Mouse (Mus musculus) MN1 (cell line): Measurements from ENCODE around the gene Crim1.

Experiments
- DNase-seq: peaks from one replicate; pipeline ENCODE4 v3.0.0-alpha.2; 2016; ENCODE audit warnings: low spot score

The Crim1 gene

DNA sequence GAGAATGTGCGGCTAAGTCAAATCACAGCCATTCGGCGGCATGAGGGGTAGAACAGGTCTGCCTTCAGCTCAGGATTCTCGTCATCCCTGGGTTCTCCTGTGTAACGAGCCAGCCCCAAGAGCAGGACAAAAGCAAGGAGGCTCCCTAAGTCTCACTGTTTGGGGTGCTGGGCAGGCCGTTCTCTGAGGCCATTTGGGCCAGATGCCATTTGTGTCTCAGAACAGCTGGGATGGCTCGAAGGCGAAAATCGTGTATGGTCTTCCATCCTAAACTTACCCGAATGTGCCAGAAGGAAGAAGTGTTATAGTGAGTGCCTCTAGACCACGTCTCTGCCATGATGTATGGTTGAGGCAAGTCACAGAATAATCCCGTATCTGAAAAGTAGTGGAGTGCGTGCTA lies 86.0 kb downstream of the Crim1 start:
- no peak for DNase-seq

DNA sequence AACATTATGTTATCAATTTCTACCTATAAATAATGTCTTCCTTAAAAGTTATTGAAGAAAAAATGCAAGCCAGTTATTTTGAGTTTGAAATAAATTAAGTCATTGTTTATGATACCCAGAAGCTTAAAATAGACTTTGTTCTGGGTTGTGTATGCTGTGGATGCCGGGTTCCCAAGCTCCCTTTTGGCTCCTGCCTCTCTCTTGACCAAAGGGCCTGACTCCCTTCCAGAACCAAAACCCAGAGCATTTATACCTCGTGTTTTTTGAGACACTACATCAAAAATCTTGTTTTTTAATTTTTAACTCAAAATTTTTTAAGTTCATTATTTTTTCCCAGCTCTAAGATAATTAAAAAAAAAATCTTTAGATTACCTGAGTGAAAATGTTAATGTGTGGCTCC lies 87.3 kb downstream of the Crim1 start:
- no peak for DNase-seq

DNA sequence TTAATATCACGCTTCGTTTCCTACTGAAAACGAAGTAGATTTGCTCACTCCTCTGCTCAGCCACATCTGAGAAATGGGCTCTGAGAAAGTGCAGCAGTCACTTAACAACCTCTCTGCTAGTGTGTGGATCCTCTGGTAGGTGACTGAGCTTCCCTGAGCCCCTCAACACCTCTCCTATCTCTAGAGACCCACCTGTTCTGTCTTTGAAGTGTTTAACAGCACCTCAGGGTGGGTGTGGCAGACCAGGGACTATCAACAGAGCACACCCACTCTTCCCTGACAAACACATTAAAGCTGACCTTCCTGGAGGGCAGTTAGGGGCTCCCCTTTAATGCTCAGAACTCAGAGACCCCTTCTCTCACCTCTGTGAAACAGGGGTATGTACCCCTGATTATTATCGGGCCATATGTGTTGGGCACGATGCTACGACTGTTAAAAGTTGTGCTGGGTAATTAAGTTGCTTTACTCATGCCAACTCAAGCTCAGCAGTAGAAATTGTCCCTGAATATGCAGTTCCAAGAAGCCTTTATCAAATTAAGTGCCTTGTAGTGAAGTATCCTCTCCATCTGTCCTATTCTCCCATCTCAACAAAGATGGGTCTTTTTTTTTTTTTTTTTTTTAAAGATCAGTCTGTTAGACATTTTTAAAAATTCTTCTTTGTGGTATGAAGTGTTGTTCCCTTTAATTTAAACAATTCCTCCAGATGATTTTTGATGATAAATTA lies 90.3 kb downstream of the Crim1 start:
- no peak for DNase-seq

DNA sequence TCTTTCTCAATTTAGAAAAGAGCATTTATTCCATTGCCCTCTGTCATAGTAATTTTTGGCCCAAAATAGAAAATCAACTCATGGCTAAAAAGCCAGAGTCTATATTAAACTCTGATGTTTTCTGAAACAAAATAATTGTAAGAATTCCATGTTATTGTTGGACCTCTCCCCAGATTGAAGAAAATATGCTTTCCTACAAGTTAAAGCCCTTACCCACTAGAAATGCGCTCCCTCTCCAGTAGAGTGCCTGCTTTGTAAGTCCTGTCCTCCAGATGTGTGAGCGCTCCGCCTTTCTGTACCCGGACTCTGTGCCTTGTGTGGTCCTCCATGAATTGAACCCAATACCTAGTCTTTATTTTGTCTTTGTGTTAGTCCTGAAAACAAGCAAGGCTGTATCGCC lies 91.0 kb downstream of the Crim1 start:
- DNase-seq = no peak

DNA sequence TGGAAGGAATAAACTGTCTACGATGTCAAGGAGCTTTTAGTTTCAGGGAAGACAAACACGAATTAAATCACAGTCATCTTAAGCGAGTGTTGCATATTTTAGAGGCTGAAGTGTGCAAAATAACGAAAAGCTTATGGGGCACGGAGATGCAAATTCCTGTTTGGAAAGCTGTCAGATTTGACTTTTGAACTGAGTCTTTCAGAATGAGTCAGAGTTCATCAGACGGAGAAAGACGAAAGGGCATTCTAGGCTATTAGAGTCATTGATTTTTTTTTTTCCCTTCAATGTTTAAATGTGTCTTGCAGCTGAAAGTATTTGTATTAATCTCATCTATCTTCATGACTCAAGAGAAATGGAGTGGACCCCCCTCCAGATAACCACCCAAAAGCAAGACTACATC lies 92.3 kb downstream of the Crim1 start:
- DNase-seq = no peak

DNA sequence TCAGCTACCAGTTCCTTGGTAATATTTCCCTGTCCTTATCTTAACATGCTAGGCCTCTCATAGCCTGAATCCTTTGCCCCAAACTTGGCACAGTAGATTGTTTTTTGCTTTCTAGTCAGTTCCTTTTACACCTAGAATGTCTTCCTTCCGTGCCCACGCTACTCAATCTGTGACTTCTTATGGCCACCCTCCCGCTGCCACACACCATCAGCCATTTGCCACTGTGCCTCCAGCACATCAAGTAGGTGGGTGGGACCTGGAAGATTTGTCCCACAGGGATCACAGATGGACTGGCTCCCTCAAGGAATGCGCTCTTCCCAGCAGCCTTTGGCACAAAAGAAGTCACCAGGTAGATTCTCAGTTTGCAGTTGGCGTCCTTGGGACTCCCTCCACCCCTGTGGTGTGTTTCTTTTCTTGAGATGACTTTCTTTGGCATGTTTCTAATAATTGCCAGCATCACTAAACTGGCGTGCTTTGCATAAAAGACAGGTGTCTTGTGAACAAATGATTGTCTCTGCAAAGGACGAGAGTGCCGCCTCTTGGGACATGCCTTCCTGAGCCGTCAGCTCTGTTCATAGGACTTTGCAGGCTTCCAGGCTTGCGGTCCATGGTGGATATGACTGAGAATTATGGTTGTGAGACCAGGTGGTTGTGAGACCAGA lies 92.9 kb downstream of the Crim1 start:
- no peak for DNase-seq

DNA sequence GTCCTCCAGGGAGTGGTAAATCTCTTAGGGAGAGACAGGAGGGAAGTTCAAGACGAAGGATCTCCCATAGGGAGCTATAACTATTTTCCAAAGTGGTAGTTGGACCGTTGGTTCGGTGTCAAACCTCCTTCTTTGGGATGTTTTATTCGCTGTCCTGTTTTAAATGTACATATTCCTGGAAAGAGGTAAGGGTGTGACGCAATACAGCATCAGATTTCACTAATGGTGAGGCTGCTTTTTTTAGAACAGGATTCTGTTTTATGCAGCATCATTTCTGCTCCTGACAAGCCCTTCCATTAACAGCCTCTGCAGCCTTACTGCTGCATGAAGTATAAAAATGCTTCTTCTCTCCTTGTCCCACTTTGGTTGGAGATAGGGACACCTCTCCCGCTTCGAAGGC lies 95.9 kb downstream of the Crim1 start:
- no peak for DNase-seq

DNA sequence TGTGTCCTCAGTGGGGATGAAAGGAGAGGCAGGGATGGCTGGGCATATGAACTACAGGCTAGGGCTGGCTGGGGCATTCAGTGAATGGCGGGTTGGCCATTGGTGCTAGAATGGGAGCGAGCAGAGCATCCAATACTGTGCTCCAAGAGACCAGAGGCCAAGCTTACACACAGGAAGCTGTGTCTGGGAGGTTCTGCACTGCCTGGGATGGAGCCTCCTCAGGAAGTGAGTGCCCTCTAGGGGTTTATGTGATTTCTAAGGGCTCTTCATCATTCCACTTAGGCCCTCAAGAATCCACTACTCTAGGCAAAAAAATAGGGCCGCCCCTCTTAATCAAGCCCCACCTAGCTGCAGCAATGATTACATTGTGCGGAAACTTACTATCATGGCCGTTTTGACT lies 98.1 kb downstream of the Crim1 start:
- DNase-seq = no peak

DNA sequence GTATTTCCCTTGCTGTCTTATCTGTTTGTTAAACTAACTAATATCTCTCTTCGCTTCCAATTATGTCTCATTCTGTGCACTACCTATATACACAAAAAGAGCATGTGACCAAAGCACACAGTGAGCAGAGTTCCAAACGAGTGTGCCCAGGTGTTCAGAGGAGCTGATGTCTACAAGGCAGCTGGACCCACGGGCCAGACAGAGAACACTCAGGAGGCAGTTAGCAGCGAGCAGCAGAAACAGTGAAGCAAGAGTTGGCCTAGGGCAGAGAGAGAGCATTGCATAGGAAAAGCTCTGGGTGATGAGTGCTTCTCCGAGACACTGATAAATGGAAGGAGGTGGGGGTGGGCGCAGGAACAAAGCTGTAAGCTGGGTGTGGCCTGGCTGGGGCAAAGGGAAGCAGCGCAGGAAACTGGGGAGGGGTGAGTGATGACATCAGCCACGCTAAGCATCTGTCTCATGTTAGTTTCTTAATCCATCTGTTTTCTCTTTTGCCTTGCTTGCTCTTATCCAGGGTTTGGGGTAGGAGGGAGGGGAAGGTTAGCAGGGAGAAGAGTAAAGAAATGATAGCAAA lies 99.0 kb downstream of the Crim1 start:
- DNase-seq = no peak

DNA sequence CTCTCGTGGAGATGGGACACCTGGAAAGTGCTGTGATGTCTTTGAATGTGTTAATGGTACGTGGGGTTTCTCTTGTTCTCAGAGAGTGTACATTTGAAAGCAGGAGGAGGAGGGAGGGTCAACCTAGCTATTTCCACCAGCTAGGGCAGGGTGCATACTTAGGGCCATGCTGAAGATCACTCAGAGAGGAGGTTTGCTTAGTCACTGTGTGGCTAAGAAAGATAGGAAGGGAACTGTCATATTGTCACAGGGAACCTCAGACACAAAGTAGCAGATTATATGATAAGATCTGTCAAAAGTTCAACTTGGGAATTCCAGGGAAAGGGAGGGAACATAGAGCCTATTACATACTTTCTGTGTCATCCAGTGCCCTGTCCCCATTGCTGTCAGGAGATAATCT lies 103.0 kb downstream of the Crim1 start:
- DNase-seq = no peak

DNA sequence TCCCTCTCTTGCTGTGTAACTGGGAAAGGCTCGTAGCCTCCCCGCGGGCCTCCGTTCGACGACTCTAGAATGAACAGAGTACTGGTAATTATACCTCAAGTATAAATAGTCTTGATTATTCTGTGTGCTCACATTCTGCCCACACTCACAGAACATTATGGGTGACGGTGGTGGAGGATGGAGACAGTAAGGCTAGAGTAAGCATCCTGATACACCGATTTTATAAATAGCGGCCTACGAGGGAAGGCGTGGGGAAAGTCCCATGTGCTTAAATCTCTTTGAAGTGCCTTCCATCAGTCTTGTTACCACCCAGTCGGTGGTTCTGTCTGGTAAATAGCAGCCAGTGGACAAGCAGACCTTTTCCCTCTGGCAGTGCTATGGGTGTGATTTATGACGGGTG lies 104.0 kb downstream of the Crim1 start:
- no peak for DNase-seq

DNA sequence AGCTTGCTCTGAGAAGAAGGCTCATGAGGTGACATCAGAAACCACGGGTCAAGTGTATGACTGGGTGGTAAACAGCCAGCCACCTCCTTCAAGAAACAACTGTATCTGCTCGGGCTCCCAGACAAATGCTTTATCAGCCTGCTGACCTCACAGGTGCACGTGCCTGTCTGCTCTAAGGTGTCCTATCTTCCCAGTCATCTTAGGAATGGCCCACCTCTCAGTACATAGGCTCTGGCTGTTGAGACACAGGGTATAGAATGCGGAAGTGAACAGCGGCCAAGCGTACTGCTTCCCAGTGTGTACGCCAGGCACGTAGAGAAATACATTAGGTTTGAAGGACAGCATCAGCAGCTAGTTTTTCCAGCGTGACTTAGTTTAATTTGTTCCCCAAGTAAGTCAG lies 106.4 kb downstream of the Crim1 start:
- no peak for DNase-seq

DNA sequence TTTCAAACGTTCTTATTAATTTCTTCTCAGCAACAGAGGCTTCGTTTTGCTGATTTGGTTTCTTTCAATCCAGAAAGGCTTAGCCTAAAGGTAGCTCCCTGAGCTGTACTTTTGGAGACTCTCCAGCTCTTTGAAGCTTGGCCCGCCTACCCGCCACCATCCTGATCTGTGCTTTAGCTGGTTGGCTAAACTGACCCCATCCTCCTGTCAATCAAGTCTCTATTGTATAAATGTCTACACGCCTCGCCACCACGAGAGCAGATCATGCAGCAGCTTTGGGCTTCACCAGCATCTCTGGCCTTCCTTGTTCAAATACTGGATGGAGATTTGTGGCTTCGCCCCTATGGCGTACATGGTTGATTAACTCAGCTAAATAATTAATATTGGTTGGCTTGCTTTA lies 108.2 kb downstream of the Crim1 start:
- no peak for DNase-seq

DNA sequence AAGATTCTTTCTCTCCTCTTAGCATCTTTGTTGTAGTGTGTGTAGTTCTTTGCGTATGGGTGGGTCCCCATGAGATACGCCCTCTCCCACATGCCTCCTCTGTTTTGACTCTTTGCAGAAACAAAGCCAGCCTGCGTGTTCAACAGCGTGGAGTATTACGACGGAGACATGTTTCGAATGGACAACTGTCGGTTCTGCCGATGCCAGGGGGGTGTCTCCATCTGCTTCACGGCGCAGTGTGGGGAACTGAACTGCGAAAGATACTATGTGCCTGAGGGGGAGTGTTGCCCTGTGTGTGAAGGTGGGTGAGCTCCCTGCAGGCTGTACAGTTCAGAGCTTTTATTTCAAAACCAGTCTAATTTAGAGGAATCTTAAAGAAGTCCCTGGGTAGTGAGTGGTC lies 113.0 kb downstream of the Crim1 start:
- DNase-seq = no peak

DNA sequence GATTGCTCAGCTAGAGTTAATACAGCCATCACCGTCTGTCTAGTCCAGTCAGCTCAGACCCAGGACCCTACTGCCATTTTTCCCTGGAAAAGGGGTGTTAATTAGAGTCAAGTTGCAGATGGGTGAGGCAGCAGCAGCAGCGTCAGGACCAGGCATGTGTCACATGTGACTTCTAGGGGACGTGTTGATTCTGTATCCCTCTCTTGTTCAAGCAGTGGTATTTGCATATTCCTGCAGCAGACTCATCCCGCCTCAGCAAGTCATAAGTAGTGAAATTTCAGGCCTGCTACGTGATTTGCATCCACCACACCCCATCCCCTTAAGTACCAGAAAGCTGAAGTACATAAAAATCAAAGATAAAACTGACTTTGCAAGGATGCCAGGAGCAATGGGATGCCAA lies 113.6 kb downstream of the Crim1 start:
- DNase-seq = no peak

DNA sequence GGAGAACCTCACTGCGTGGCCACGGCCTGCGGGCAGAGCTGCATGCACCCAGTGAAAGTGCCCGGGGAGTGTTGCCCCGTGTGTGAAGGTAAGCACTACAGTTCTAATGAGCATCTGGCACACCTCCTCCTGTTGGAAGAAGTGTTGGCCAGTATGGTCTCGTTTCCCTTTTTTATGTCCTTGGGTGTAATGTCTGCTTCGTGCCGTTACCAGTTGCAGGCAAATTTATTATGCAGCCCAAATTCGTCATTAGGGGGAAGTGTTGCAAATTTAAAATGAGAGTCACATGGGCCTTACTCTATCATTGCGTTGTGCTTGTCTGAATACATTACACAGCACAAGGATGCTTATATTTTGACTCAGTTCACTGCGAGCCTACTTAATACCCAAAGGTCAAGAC lies 115.6 kb downstream of the Crim1 start:
- no peak for DNase-seq

DNA sequence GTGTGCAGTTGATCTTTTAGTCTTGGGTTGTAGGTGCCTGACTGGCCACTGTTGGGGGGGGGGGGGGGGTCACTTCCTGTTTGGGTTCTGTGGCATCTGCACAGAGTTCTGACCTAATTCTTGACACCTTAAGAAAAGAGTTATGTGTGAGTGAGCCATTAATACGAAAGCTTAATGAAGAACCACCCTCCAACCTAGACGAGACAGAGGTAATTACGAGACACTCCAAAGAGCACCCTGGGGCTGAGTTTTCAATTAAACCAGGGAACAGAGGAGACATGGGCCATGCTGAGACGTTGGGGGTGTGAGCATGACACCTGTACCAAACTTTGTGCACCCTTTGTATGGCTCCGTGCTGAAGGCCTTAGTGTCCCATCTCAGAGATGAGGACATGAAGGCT lies 117.3 kb downstream of the Crim1 start:
- DNase-seq = no peak

DNA sequence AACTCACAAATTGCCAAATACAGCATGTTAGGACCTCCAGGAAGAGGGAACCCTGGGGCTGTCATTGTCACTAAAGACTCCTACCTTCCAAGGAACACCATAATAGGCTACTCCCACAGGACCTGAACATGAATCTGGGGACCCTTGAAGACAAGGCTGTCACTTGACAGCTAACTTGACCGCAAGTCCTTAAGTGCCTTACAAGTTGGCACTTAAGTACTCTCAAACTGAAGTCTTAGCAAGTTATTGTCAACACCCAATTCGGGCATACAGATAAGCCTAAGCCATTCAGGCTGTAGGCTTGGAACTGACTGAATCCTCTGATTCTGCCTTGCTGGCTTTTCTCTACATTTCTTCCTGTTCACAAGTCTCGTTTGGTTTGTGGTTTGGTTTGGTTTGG lies 118.8 kb downstream of the Crim1 start:
- DNase-seq = no peak

DNA sequence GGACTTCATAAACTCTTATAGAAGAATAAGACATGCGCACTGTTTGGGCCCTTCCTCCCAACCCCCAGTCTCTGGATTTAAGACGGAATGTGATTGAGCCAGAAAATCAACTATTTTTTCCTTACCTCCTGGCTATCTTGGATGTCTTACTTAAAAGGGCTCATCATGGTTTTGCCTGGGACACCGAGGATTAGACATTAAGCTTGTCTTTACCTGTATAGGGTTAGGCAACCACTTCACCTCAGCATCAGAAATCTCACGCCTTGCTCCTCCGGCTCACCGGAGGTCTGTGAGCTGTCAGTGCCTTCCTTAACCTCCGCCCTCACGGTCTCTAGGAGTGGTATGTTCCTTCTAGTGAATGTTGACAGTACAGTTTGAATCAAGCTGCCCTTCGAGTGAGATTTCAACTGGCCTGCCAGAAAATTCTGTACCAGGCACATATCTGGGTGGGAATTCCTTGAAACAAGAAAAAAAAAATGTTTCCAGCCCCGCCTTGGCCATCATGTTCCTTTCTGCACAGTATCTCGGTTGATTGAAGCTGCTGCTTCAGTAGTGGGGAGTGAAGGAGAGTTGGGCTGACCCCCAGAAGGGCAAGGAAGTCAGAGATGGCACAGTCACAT lies 121.3 kb downstream of the Crim1 start:
- DNase-seq = no peak

DNA sequence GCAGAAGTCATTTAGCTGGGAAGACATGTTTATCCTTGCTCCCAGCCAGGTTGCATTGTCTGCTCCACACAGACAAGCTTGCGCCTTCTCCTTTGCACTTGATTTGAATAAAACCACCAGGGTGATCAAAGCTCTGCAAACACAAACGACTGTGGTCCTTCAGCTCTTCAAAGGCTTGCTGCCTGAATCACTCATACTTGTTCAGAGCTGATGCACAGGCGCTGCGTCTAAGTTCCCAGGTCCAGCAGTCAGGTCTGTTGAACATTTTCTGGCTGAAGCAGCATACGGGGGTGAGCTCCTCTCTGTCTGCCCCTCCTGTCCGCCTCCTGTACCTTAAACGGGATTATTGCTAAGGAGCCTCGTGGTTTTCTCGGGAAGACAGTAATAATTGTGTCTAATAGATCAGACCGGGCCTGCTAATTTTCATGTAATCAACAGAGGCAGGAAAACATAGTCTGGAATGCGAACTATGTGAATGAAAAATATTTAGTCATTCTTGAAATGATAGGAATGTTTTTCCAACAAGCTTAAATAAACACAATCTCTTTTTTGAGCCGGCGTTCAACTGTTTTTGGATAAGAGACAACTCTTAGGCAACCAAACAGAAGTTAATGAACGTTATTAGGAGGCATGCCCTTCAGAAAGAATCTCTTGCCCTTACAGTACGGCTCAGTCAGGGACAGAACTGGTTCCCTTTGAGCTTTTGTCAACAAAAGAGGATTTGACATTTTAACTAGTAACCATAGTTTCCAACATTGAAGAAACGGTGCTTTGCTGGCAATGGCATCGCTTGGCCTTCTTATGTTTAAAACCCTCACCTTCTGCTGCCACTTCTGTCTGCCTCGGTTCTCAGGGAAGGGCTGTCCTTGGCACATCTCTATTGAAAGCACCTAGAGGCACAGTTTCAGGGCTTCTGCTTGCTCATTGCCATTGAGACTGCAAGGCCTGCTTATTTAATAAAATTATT lies 122.6 kb downstream of the Crim1 start:
- DNase-seq = no peak

DNA sequence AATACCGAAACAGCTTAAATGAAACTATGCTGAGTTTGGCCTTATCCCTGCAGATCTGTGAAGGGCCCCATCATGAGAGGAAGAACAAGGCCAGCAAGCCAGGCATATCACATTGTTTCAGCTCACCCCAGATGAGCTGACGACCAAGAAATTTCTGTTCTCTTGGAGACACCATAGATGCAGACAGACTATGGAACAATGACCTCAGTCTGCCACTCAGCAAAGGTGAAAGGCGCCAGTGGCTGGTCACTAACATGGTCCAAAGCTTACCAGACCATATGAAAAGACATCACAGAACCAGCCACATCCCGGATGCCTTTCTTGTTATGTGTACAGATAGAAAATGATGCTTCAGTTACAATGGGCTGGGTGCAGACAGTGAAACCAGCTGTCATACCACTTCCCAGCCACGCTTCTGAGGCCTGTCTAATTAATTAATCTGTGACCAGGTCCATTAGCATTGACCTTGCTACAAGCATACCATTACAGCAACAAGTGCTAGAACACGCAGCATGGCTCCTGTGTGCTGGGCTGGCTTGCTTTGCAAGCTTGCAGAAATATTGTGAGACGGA lies 125.8 kb downstream of the Crim1 start:
- DNase-seq = no peak

DNA sequence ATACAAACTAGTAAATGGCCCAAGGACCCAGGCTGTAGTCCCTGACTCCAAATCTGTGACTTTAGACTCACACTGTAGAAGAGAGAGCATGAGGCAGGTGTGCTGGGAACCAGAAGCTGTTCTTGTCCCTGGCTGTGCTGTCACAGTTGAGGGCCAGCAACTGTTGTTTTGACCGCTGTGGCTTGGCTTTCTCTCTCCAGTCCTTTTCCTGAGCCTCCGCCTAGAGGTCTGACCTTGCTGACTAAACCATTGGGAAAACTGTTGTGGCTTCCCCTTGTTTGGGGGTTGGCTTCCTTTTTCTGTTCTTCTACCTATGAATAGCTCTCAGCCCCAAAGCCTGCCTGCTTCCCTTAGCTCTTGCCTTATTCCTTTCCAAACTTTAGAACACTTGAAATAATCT lies 126.3 kb downstream of the Crim1 start:
- no peak for DNase-seq
